Mouse (Mus musculus) forebrain, embryonic 11.5 days (tissue): ENCODE measurements around the gene Raly. TPM values are rescaled to one million over a fixed set of nuclear protein-coding genes. Genes with fewer than 3 reads are reported as not detected.

Source experiments
- ATAC-seq: fragments of 200-750 bp; cut with Nextera tagmentation; replicated peaks from 2 replicates; pipeline ENCODE4 v1.8.0; 2017; ENCODE audit warnings: moderate TSS enrichment; ENCODE audit not compliant: low FRiP score
- DNase-seq: peaks from one replicate; pipeline ENCODE4 v3.0.0-alpha.2; 2017; ENCODE audit warnings: low spot score
- H3K27ac ChIP-seq: fragments of 300-500 bp; sonication (generic); 2 replicates; pipeline ENCODE4 v1.5.1; 2014; ENCODE audit warnings: low read depth, low read length
- H3K27me3 ChIP-seq: fragments of 300-500 bp; sonication (generic); 2 replicates; pipeline ENCODE4 v1.6.1; 2014; ENCODE audit warnings: mild to moderate bottlenecking, low read length, mixed read lengths; ENCODE audit not compliant: control insufficient read depth, insufficient read depth
- H3K36me3 ChIP-seq: fragments of 300-500 bp; sonication (generic); 2 replicates; pipeline ENCODE4 v1.6.1; 2014; ENCODE audit warnings: mild to moderate bottlenecking, low read length, moderate library complexity, mixed read lengths; ENCODE audit not compliant: control insufficient read depth, insufficient read depth
- H3K4me1 ChIP-seq: fragments of 300-500 bp; sonication (generic); replicated peaks from 2 replicates; pipeline ENCODE4 v1.6.1; 2014; ENCODE audit warnings: low read length, mixed read lengths; ENCODE audit not compliant: control insufficient read depth, insufficient read depth
- H3K4me2 ChIP-seq: fragments of 300-500 bp; sonication (generic); 2 replicates; pipeline ENCODE4 v1.6.1; 2014; ENCODE audit warnings: low read depth, mild to moderate bottlenecking, low read length, moderate library complexity, mixed read lengths; ENCODE audit not compliant: severe bottlenecking
- H3K4me3 ChIP-seq: fragments of 300-500 bp; sonication (generic); 2 replicates; pipeline ENCODE4 v1.5.1; 2014; ENCODE audit warnings: low read depth, low read length
- H3K9ac ChIP-seq: fragments of 300-500 bp; sonication (generic); 2 replicates; pipeline ENCODE4 v1.6.1; 2014; ENCODE audit warnings: low read length
- H3K9me3 ChIP-seq: fragments of 300-500 bp; sonication (generic); 2 replicates; pipeline ENCODE4 v1.6.1; 2016; ENCODE audit warnings: low read length, mixed read lengths; ENCODE audit not compliant: control insufficient read depth
- WGBS: fragments of 180-500 bp; shearing (Covaris S2); extraction: QIAGEN DNeasy Blood & Tissue Kit; methylation state at CpG from one replicate; pipeline ENCODE4 v1.1.7; 2014; 5-methylcytosine and 5-hydroxymethylcytosine counted together
- polyA plus RNA-seq: library from polyadenylated mRNA; unstranded; fragments of >200 nt; fragmentation: Nextera tagmentation; extraction: Ambion mirVana; gene quantifications from 2 replicates; pipeline ENCODE4 v1.2.1, GENCODE M21; 2014

The Raly gene
- polyA plus RNA-seq, 1 experiment from 2014 or later, result 92.4 TPM

DNA sequence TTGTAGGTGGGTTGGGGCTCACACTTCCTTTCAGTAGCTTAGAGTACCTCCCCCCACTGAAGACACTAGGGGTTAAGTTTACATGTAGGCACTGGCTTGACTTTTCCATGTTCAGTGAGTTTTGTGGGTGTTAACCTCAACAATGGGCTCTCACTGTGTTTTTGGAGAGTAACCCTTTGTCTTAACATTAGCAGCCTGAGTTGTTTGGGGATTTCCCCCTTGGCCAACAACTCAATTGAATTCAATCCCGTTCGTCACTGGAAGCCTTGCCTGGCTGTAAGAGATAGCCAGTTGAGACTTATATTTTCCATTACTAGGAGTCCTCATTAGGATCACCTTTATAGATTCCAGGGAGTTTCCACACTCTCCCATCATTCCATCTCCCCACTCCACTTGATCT lies 45.6 kb downstream of the Raly start:
- 91% methylated on average over 2 of the region's 2 CpGs for WGBS
- no peak overlapping the region for H3K4me3 ChIP-seq
- no peak overlapping the region for H3K27ac ChIP-seq
- DNase-seq (no peak), ATAC-seq (no peak)
- H3K9ac ChIP-seq, result no peak overlapping the region
- no peaks in the 10 kb centered on the region for H3K4me1 ChIP-seq
- no peaks in the 10 kb centered on the region; the same call in 1 of the 2 replicates for H3K9me3 ChIP-seq
- no peaks in the 10 kb centered on the region; the same call in 1 of the 2 replicates for H3K36me3 ChIP-seq
- H3K27me3 ChIP-seq, result no peaks in the 10 kb centered on the region
- no peak overlapping the region for H3K4me2 ChIP-seq

- Histone ChIP-seq H3K4me1 (no peaks in the 10 kb centered on the region), H3K36me3 (no peaks in the 10 kb centered on the region; the same call in 1 of the 2 replicates), H3K27me3 (no peaks in the 10 kb centered on the region), H3K4me3 (no peak overlapping the region), H3K9me3 (no peaks in the 10 kb centered on the region), H3K4me2 (no peak overlapping the region), H3K9ac (no peak overlapping the region), H3K27ac (no peak overlapping the region)
- ATAC-seq (no peak), DNase-seq (no peak)
Measured at GRCm38 (mm10) chr2:154848086-154848485, 57.2 kb downstream of the Raly start.

DNA sequence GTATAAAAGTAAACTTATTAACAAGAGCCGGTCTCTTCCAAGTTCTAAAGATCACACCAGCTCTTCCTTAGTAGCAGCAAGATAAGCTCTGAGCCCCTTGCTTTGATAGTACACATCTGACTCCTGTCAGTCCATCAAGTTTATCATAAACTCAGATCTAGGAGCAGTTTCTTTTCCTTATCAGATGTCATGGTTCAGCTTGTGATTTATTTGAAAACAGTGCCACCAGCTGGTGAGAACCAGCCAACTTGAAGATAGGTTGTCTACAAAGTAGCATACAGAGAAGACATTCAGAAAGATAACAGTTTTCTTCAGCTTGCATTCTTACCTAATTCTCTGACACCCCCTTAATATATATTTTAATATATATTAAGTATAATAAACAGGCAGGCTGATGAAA lies 64.5 kb downstream of the Raly start:
- DNase-seq (no peak), ATAC-seq (no peak)
- H3K4me3 ChIP-seq, result no peak overlapping the region
- H3K9ac ChIP-seq, result no peak overlapping the region
- no peak overlapping the region for H3K27ac ChIP-seq
- no peaks in the 10 kb centered on the region; the same call in 1 of the 2 replicates for H3K36me3 ChIP-seq
- no peaks in the 10 kb centered on the region for H3K9me3 ChIP-seq
- no peaks in the 10 kb centered on the region for H3K27me3 ChIP-seq
- WGBS, result 94% methylated on average over 1 of the region's 1 CpGs
- H3K4me1 ChIP-seq, result no peaks in the 10 kb centered on the region
- no peak overlapping the region for H3K4me2 ChIP-seq

DNA sequence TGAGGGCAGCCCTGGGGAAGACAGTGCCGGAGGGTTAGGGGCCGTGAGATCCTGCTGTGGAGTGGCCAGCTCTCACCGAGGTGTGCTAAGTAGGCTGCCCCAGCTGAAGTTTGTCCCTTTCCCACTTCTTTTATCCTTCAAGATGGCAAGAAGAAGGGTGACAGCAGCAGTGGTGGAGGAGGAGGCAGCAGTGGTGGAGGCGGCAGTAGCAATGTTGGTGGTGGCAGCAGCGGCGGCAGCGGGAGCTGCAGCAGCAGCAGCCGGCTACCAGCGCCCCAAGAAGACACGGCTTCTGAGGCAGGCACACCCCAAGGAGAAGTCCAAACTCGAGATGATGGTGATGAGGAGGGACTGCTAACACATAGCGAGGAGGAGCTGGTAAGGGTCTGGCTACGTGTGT lies 72.8 kb downstream of the Raly start:
- WGBS, result 92% methylated on average over 13 of the region's 13 CpGs
- H3K36me3 ChIP-seq, result peaks cover 3% of the 10 kb centered on the region; the same call in 1 of the 2 replicates
- no peaks in the 10 kb centered on the region for H3K27me3 ChIP-seq
- no peaks in the 10 kb centered on the region for H3K9me3 ChIP-seq
- H3K4me3 ChIP-seq, result no peak overlapping the region
- ATAC-seq, result no peak
- no peak overlapping the region for H3K9ac ChIP-seq
- no peak overlapping the region for H3K4me2 ChIP-seq
- H3K27ac ChIP-seq, result no peak overlapping the region
- H3K4me1 ChIP-seq, result no peaks in the 10 kb centered on the region
- DNase-seq, result no peak

GRCm38 (mm10) chr2:154865696-154866095 lies 74.8 kb downstream of the Raly start:
- Histone ChIP-seq H3K4me1 (no peaks in the 10 kb centered on the region), H3K27ac (no peak overlapping the region), H3K9me3 (no peaks in the 10 kb centered on the region), H3K4me3 (no peak overlapping the region), H3K4me2 (no peak overlapping the region), H3K27me3 (no peaks in the 10 kb centered on the region), H3K36me3 (peaks cover 7% of the 10 kb centered on the region; the same call in 1 of the 2 replicates), H3K9ac (no peak overlapping the region)
- ATAC-seq (no peak), DNase-seq (no peak)
- 82% methylated on average over 3 of the region's 3 CpGs for WGBS

- DNase-seq (no peak), ATAC-seq (no peak)
- Histone ChIP-seq H3K4me3 (no peak overlapping the region), H3K36me3 (peaks cover 17% of the 10 kb centered on the region; the same call in 1 of the 2 replicates), H3K9me3 (no peaks in the 10 kb centered on the region), H3K27ac (no peak overlapping the region), H3K4me1 (no peaks in the 10 kb centered on the region), H3K4me2 (no peak overlapping the region), H3K9ac (no peak overlapping the region), H3K27me3 (no peaks in the 10 kb centered on the region)
- 100% methylated on average over 1 of the region's 1 CpGs for WGBS
Measured at GRCm38 (mm10) chr2:154868106-154868505, 77.2 kb downstream of the Raly start.

DNA sequence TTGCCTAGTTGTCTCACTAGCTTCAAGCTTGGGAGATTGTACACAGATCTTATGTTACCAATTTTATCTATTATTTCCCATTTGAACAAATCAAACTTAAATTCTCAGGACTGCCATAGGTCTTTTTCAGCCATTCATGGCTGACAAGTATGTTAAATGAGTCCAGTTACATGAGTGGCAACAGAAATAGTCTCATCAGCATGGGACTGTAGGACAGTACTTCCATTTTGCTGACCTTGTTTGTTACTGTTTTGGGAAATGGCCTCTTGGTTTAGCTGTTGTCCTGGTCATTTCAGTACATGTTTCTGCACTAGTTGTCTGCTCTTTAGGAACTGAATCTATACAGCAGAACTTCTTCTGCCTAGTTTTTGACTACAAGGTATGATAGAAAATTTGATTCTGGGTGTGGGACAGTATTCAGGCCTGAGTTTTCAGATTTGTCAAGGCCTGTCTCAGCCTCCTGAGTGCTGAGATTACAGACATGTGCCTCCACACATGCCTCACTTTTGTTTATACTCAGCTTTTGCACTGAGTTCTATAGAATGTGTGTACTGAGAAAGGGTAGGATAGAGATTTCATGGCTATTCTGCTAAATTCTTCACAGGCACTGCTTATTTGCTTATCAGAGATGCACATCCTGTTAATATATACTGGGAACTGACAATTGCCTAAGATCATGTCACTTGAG lies 79.2 kb downstream of the Raly start:
- DNase-seq (no peak), ATAC-seq (no peak)
- Histone ChIP-seq H3K4me1 (no peaks in the 10 kb centered on the region), H3K9me3 (no peaks in the 10 kb centered on the region), H3K27me3 (no peaks in the 10 kb centered on the region), H3K4me2 (no peak overlapping the region), H3K4me3 (no peak overlapping the region), H3K9ac (no peak overlapping the region), H3K36me3 (peaks cover 14% of the 10 kb centered on the region; the same call in 1 of the 2 replicates), H3K27ac (no peak overlapping the region)

DNA sequence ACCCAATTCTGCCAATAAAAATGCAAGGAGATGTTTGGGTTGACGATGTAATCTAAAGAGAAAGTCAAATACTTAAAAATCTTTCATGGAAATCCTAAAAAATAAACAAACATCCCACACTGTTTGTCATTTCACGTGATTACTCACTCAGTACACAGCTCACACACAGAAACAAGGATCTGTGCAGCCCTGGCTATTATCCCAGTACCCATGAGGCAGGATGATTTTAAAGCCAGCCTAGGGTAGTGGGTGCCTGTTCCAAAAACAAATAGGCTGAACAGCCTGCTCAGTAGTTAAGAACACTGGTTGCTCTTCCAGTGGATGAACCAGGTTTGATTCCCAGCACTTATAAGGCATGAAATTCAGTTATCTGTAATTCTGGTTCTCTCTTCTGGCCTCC lies 85.7 kb downstream of the Raly start:
- H3K27me3 ChIP-seq, result no peaks in the 10 kb centered on the region
- ATAC-seq, result no peak
- WGBS, result 92% methylated on average over 2 of the region's 2 CpGs
- H3K4me3 ChIP-seq, result no peak overlapping the region
- DNase-seq, result no peak
- no peak overlapping the region for H3K4me2 ChIP-seq
- no peak overlapping the region for H3K9ac ChIP-seq
- H3K9me3 ChIP-seq, result no peaks in the 10 kb centered on the region
- peaks cover 7% of the 10 kb centered on the region; the same call in 1 of the 2 replicates for H3K36me3 ChIP-seq
- H3K4me1 ChIP-seq, result no peaks in the 10 kb centered on the region
- no peak overlapping the region for H3K27ac ChIP-seq

GRCm38 (mm10) chr2:154891585-154891984 lies 100.7 kb downstream of the Raly start:
- H3K9ac ChIP-seq, result peak overlapping the region; percentile 93
- 18% methylated on average over 2 of the region's 2 CpGs for WGBS
- DNase-seq (no peak), ATAC-seq (no peak)
- no peaks in the 10 kb centered on the region for H3K27me3 ChIP-seq
- H3K27ac ChIP-seq, result no peak overlapping the region
- peak overlapping the region; percentile 86 for H3K4me2 ChIP-seq
- no peaks in the 10 kb centered on the region for H3K9me3 ChIP-seq
- H3K36me3 ChIP-seq, result no peaks in the 10 kb centered on the region; the same call in 1 of the 2 replicates
- H3K4me1 ChIP-seq, result peaks cover 2% of the 10 kb centered on the region; the same call in 1 of the 2 replicates
- H3K4me3 ChIP-seq, result peak overlapping the region; percentile 95
